Mouse (Mus musculus): ENCODE results near the gene Usp24. TPM values are rescaled to one million over a fixed set of nuclear protein-coding genes. Genes with fewer than 3 reads are reported as not detected.

Gene Usp24
- total and polyA plus RNA-seq, 3 experiments: 27.0 to 40.8 (median 31.9) TPM

- no peak for DNase-seq (ENCODE audit: low read depth, low spot score)
- Histone ChIP-seq H3K4me1 (ENCODE audit: control insufficient read depth in 1 of 2, insufficient read depth in 2 of 2, low read length in 2 of 2) (peaks cover 7 to 11% of the 10 kb centered on the region in 2 experiments), H3K27me3 (ENCODE audit: control insufficient read depth in 1 of 2, insufficient read depth in 2 of 2, low read length in 2 of 2) (no peaks in the 10 kb centered on the region)
Observed at GRCm38 (mm10) chr4:106313070-106313469, 2.9 kb upstream of the Usp24 start.

GRCm38 (mm10) chr4:106313874-106314273 is 2.1 kb upstream of the Usp24 start:
- Histone ChIP-seq H3K79me2 (ENCODE audit: control insufficient read depth, insufficient read depth, low read length, poor library complexity) (peaks cover 35% of the 10 kb centered on the region), H3K4me1 (ENCODE audit: control insufficient read depth in 1 of 2, insufficient read depth in 2 of 2, low read length in 2 of 2) (peaks cover 10 to 12% of the 10 kb centered on the region in 2 experiments), H3K27me3 (ENCODE audit: control insufficient read depth in 1 of 2, insufficient read depth in 2 of 2, low read length in 2 of 2) (no peaks in the 10 kb centered on the region), H3K36me3 (ENCODE audit: control insufficient read depth in 1 of 2, insufficient read depth in 2 of 2, low read length in 2 of 2) (peaks cover 5 to 21% of the 10 kb centered on the region in 2 experiments), H3K9ac (ENCODE audit: control insufficient read depth, low read depth, low read length, poor library complexity, severe bottlenecking) (no peak overlapping the region), H3K9me3 (replicated peaks; ENCODE audit: insufficient read depth, low read length) (no peaks in the 10 kb centered on the region), H3K27ac (ENCODE audit: control insufficient read depth, low read depth, low read length) (no peak overlapping the region), H3K4me3 (ENCODE audit: control insufficient read depth in 1 of 2, insufficient read depth in 1 of 2, low read depth in 2 of 2, low read length in 2 of 2) (no peak overlapping the region)
- peak; percentile 28 for DNase-seq (ENCODE audit: low read depth, low spot score)
- TF ChIP-seq NELFE (IDR thresholded peaks at IDR 0.05; ENCODE audit: low read depth, low read length): no peak
- no peak for TF ChIP-seq MEF2A (IDR thresholded peaks at IDR 0.05; ENCODE audit: extremely low read depth, insufficient replicate concordance, low read depth, low read length, poor library complexity, severe bottlenecking)
- TF ChIP-seq MAZ (IDR thresholded peaks at IDR 0.05; ENCODE audit: low read depth, low read length): no peak
- no peak for TF ChIP-seq CTCF (IDR thresholded peaks at IDR 0.05 in 2 of 3, conservative IDR thresholded peaks at IDR 0.05 in 1 of 3; ENCODE audit: control insufficient read depth in 1 of 3, insufficient read depth in 1 of 3, low read depth in 2 of 3, low read length in 3 of 3, poor library complexity in 1 of 3, severe bottlenecking in 1 of 3)
- no peak for TF ChIP-seq POLR2AphosphoS2 (IDR thresholded peaks at IDR 0.05; ENCODE audit: low read length)
- no peak for TF ChIP-seq KAT2A (conservative IDR thresholded peaks at IDR 0.05; ENCODE audit: low read depth, low read length)
- no peak for TF ChIP-seq CHD1 (IDR thresholded peaks at IDR 0.05; ENCODE audit: low read depth, low read length)
- TF ChIP-seq CHD2 (IDR thresholded peaks at IDR 0.05; ENCODE audit: low read length): no peak
- TF ChIP-seq MXI1 (IDR thresholded peaks at IDR 0.05; ENCODE audit: low read depth, low read length): no peak
- TF ChIP-seq TCF12 (IDR thresholded peaks at IDR 0.05; ENCODE audit: low read depth, low read length): no peak
- no peak for TF ChIP-seq EP300 (IDR thresholded peaks at IDR 0.05; ENCODE audit: low read depth in 1 of 2, low read length in 2 of 2)
- no peak for TF ChIP-seq ZKSCAN1 (IDR thresholded peaks at IDR 0.05; ENCODE audit: low read depth, low read length)
- no peak for TF ChIP-seq JUND (IDR thresholded peaks at IDR 0.05; ENCODE audit: low read depth, low read length)
- no peak for TF ChIP-seq MYB (IDR thresholded peaks at IDR 0.05; ENCODE audit: low read depth, low read length)
- no peak for TF ChIP-seq USF2 (IDR thresholded peaks at IDR 0.05; ENCODE audit: borderline replicate concordance in 1 of 2, insufficient read depth in 1 of 2, low read depth in 1 of 2, low read length in 2 of 2)
- no peak for TF ChIP-seq SMC3 (IDR thresholded peaks at IDR 0.05; ENCODE audit: low read depth, low read length)

More at GRCm38 (mm10) chr4:106313070-106313469, 2.9 kb upstream of the Usp24 start:
- Histone ChIP-seq H3K4me3 (ENCODE audit: control insufficient read depth in 1 of 2, insufficient read depth in 1 of 2, low read depth in 2 of 2, low read length in 2 of 2) (no peak overlapping the region), H3K36me3 (ENCODE audit: control insufficient read depth in 1 of 2, insufficient read depth in 2 of 2, low read length in 2 of 2) (peaks cover 0 to 13% of the 10 kb centered on the region in 2 experiments; a peak in 2 of 4 replicates), H3K9ac (ENCODE audit: control insufficient read depth, low read depth, low read length, poor library complexity, severe bottlenecking) (no peak overlapping the region), H3K27ac (ENCODE audit: control insufficient read depth, low read depth, low read length) (no peak overlapping the region), H3K79me2 (ENCODE audit: control insufficient read depth, insufficient read depth, low read length, poor library complexity) (peaks cover 27% of the 10 kb centered on the region), H3K9me3 (replicated peaks; ENCODE audit: insufficient read depth, low read length) (no peaks in the 10 kb centered on the region)
- TF ChIP-seq USF1 (IDR thresholded peaks at IDR 0.05; ENCODE audit: low read depth, low read length) (no peak), NRF1 (IDR thresholded peaks at IDR 0.05; ENCODE audit: insufficient read depth, low read depth, low read length, poor library complexity, severe bottlenecking) (no peak), POLR2A (IDR thresholded peaks at IDR 0.05; ENCODE audit: control insufficient read depth in 1 of 2, insufficient read depth in 1 of 2, low read depth in 1 of 2, low read length in 2 of 2, poor library complexity in 1 of 2) (no peak), CHD2 (IDR thresholded peaks at IDR 0.05; ENCODE audit: low read length) (no peak), UBTF (IDR thresholded peaks at IDR 0.05; ENCODE audit: borderline replicate concordance, insufficient read depth, low read depth, low read length) (no peak), ZC3H11A (IDR thresholded peaks at IDR 0.05; ENCODE audit: low read depth, low read length) (no peak), MAFK (IDR thresholded peaks at IDR 0.05; ENCODE audit: borderline replicate concordance, low read depth, low read length) (no peak), JUND (IDR thresholded peaks at IDR 0.05; ENCODE audit: low read depth, low read length) (no peak), NELFE (IDR thresholded peaks at IDR 0.05; ENCODE audit: low read depth, low read length) (no peak), GATA1 (IDR thresholded peaks at IDR 0.05; ENCODE audit: low read depth, low read length) (no peak), KAT2A (conservative IDR thresholded peaks at IDR 0.05; ENCODE audit: low read depth, low read length) (no peak), TAL1 (IDR thresholded peaks at IDR 0.05; ENCODE audit: low read length) (no peak)
